Mouse (Mus musculus) liver, embryonic 14.5 days (tissue): ENCODE data around the gene Krtap9-1. TPM values are rescaled to one million over a fixed set of nuclear protein-coding genes. Genes with fewer than 3 reads are reported as not detected.
"Not testable (repeated sequence)": the region's sequence is repeated elsewhere in the genome, so short reads cannot be mapped to it uniquely, and the experiment has no call there.

Experiments used
- ATAC-seq: fragments of 200-750 bp; cut with Nextera tagmentation; 2 replicates; pipeline ENCODE4 v1.8.0; 2017; ENCODE audit warnings: moderate number of reproducible peaks, mild to moderate bottlenecking, moderate library complexity; ENCODE audit not compliant: insufficient read depth
- DNase-seq, 3 experiments: peaks; one replicate each; pipeline ENCODE4 v3.0.0-alpha.2; 2012 to 2013; ENCODE audit warnings: low read depth in 3 of 3, low spot score in 3 of 3
- H3K27ac ChIP-seq: fragments of 300-500 bp; sonication (generic); 2 replicates; pipeline ENCODE4 v1.5.1; 2014; ENCODE audit warnings: moderate library complexity, mild to moderate bottlenecking, control low read depth, inconsistent platforms
- H3K27me3 ChIP-seq: fragments of 300-500 bp; sonication (generic); 2 replicates; pipeline ENCODE4 v1.6.1; 2014; ENCODE audit warnings: mild to moderate bottlenecking, low read length, moderate library complexity; ENCODE audit not compliant: control insufficient read depth, insufficient read depth
- H3K36me3 ChIP-seq: fragments of 300-500 bp; sonication (generic); replicated peaks from 2 replicates; pipeline ENCODE4 v1.6.1; 2014; ENCODE audit warnings: low read depth; ENCODE audit not compliant: control insufficient read depth, insufficient read depth
- H3K4me1 ChIP-seq, 2 experiments: fragments of 200-500 bp in 1 of 2; fragments of 300-500 bp in 1 of 2; sonication (generic) in 1 of 2; replicated peaks; 2 replicates each; pipeline ENCODE4 v1.6.1; 2012 to 2014; ENCODE audit warnings: antibody characterized with exemption in 1 of 2, inconsistent platforms in 1 of 2, low read length in 1 of 2; ENCODE audit not compliant: control insufficient read depth in 2 of 2, insufficient read depth in 2 of 2
- H3K4me2 ChIP-seq: fragments of 300-500 bp; sonication (generic); 2 replicates; pipeline ENCODE4 v1.6.1; 2014; ENCODE audit warnings: low read depth, mild to moderate bottlenecking, control low read depth, moderate library complexity
- H3K4me3 ChIP-seq, 2 experiments: fragments of 200-500 bp in 1 of 2; fragments of 300-500 bp in 1 of 2; sonication (generic) in 1 of 2; 2 replicates each; pipeline ENCODE4 v1.5.1; 2012 to 2014; ENCODE audit warnings: low read depth in 2 of 2, low read length in 2 of 2, mild to moderate bottlenecking in 2 of 2, control low read depth in 1 of 2, inconsistent platforms in 1 of 2, moderate library complexity in 1 of 2; ENCODE audit not compliant: insufficient read depth in 1 of 2
- H3K9ac ChIP-seq: fragments of 300-500 bp; sonication (generic); replicated peaks from 2 replicates; pipeline ENCODE4 v1.6.1; 2014; ENCODE audit warnings: mild to moderate bottlenecking, control low read depth, moderate library complexity
- H3K9me3 ChIP-seq: fragments of 300-500 bp; sonication (generic); 2 replicates; pipeline ENCODE4 v1.6.1; 2016; ENCODE audit warnings: low read length, mixed read lengths; ENCODE audit not compliant: control insufficient read depth
- CTCF ChIP-seq: IDR thresholded peaks from 2 replicates; pipeline ENCODE4 v1.5.1; 2016; ENCODE audit warnings: antibody characterized with exemption, low read depth, control low read depth
- EP300 ChIP-seq: IDR thresholded peaks from 2 replicates; pipeline ENCODE4 v1.6.1; 2016; ENCODE audit warnings: antibody characterized with exemption, low read depth
- WGBS: fragments of 180-500 bp; shearing (Covaris S2); extraction: QIAGEN DNeasy Blood & Tissue Kit; methylation state at CpG from one replicate; pipeline ENCODE4 v1.1.7; 2014; ENCODE audit not compliant: insufficient replicate concordance; 5-methylcytosine and 5-hydroxymethylcytosine counted together
- polyA plus RNA-seq, 2 experiments: library from polyadenylated mRNA; depleted of rRNA in 1 of 2; stranded (reverse) in 1 of 2; unstranded in 1 of 2; fragments of >200 nt; fragmentation: Nextera tagmentation in 1 of 2; extraction: Ambion mirVana in 1 of 2; gene quantifications; 2 replicates each; pipeline versions ENCODE4 v1.2.1 to v1.2.3; 2012 to 2014

The Krtap9-1 gene
- polyA plus RNA-seq, 2 experiments: not detected

GRCm38 (mm10) chr11:99854121-99854520, 19.1 kb upstream of the Krtap9-1 start:
- H3K4me2 ChIP-seq: no peak overlapping the region
- DNase-seq (no peak), ATAC-seq (no peak)
- H3K4me1 ChIP-seq: no peaks in the 10 kb centered on the region
- peak; percentile 44; the same call in 1 of the 2 replicates for TF ChIP-seq CTCF
- no peak for TF ChIP-seq EP300
- no peaks in the 10 kb centered on the region for H3K9me3 ChIP-seq
- no peaks in the 10 kb centered on the region for H3K27me3 ChIP-seq
- WGBS: 51% methylated on average over 3 of the region's 3 CpGs
- H3K27ac ChIP-seq: no peak overlapping the region
- no peak overlapping the region for H3K4me3 ChIP-seq
- H3K36me3 ChIP-seq: no peaks in the 10 kb centered on the region
- H3K9ac ChIP-seq: no peak overlapping the region

- Histone ChIP-seq H3K9me3 (no peaks in the 10 kb centered on the region), H3K4me3 (no peak within 1 kb of the TSS), H3K4me1 (no peaks in the 10 kb centered on the region), H3K9ac (no peak within 1 kb of the TSS), H3K4me2 (no peak within 1 kb of the TSS), H3K27ac (no peak within 1 kb of the TSS), H3K27me3 (no peaks in the 10 kb centered on the region), H3K36me3 (no peaks in the 10 kb centered on the region)
- no peak for ATAC-seq
- 52% methylated on average over 2 of the region's 2 CpGs for WGBS
- DNase-seq: no peak
- TF ChIP-seq CTCF (no peak), EP300 (no peak)
Measured at GRCm38 (mm10) chr11:99857617-99858016, 15.6 kb upstream of the Krtap9-1 start, which contains the start of gene Gm11568. Gm11568 (plus strand) TSS chr11:99857917.

- TF ChIP-seq CTCF (no peak), EP300 (no peak)
Measured at GRCm38 (mm10) chr11:99858761-99859160, 14.4 kb upstream of the Krtap9-1 start.

GRCm38 (mm10) chr11:99864176-99864575, 9.0 kb upstream of the Krtap9-1 start, which contains the start of gene Gm11559:
Gm11559 (plus strand) TSS chr11:99864476.
- H3K4me1 ChIP-seq, DNase-seq, H3K27ac ChIP-seq, ATAC-seq, H3K36me3 ChIP-seq, H3K27me3 ChIP-seq, H3K9ac ChIP-seq, H3K4me3 ChIP-seq, H3K9me3 ChIP-seq, H3K4me2 ChIP-seq: not testable (repeated sequence)
- WGBS: 25% methylated on average over 1 of the region's 1 CpGs

More at GRCm38 (mm10) chr11:99858761-99859160, 14.4 kb upstream of the Krtap9-1 start:
- WGBS: 52% methylated on average over 2 of the region's 2 CpGs
- Histone ChIP-seq H3K36me3 (no peaks in the 10 kb centered on the region), H3K4me2 (no peak overlapping the region), H3K4me1 (no peaks in the 10 kb centered on the region), H3K9me3 (no peaks in the 10 kb centered on the region), H3K9ac (no peak overlapping the region), H3K27ac (no peak overlapping the region), H3K4me3 (no peak overlapping the region), H3K27me3 (no peaks in the 10 kb centered on the region)
- DNase-seq (no peak), ATAC-seq (no peak)

- H3K27me3 ChIP-seq, H3K4me2 ChIP-seq: not testable (repeated sequence)
- WGBS: 10% methylated on average over 1 of the region's 1 CpGs
Measured at GRCm38 (mm10) chr11:99878887-99879286, 5.7 kb downstream of the Krtap9-1 start, which contains the start of gene Gm11567. Gm11567 (plus strand) TSS chr11:99879187.

More at GRCm38 (mm10) chr11:99878887-99879286, 5.7 kb downstream of the Krtap9-1 start, which contains the start of gene Gm11567:
- not testable (repeated sequence) for H3K4me3 ChIP-seq, H3K36me3 ChIP-seq, ATAC-seq, H3K27ac ChIP-seq, H3K4me1 ChIP-seq, H3K9ac ChIP-seq, H3K9me3 ChIP-seq, DNase-seq
